Mouse (Mus musculus) limb, embryonic 14.5 days (tissue): ENCODE data around the gene Spats1. TPM values are rescaled to one million over a fixed set of nuclear protein-coding genes. Genes with fewer than 3 reads are reported as not detected.

Experiments
- ATAC-seq: fragments of 200-750 bp; cut with Nextera tagmentation; 2 replicates; pipeline ENCODE4 v1.8.0; 2017; ENCODE audit warnings: low read depth, moderate number of reproducible peaks, moderate TSS enrichment; ENCODE audit not compliant: low FRiP score
- DNase-seq: peaks from one replicate; pipeline ENCODE4 v3.0.0-alpha.2; 2015; ENCODE audit warnings: low spot score
- H3K27ac ChIP-seq: fragments of 300-500 bp; sonication (generic); replicated peaks from 2 replicates; pipeline ENCODE4 v1.5.1; 2014; ENCODE audit warnings: low read depth, mild to moderate bottlenecking, low read length, moderate library complexity, mixed read lengths
- H3K27me3 ChIP-seq: fragments of 300-500 bp; sonication (generic); 2 replicates; pipeline ENCODE4 v1.6.1; 2014; ENCODE audit warnings: low read length, mixed read lengths; ENCODE audit not compliant: control insufficient read depth, insufficient read depth
- H3K36me3 ChIP-seq: fragments of 300-500 bp; sonication (generic); 2 replicates; pipeline ENCODE4 v1.6.1; 2014; ENCODE audit warnings: mild to moderate bottlenecking, low read length, moderate library complexity, mixed read lengths; ENCODE audit not compliant: control insufficient read depth, insufficient read depth
- H3K4me1 ChIP-seq: fragments of 300-500 bp; sonication (generic); 2 replicates; pipeline ENCODE4 v1.6.1; 2014; ENCODE audit warnings: antibody characterized with exemption, low read length, mixed read lengths; ENCODE audit not compliant: control insufficient read depth, insufficient read depth
- H3K4me2 ChIP-seq: fragments of 300-500 bp; sonication (generic); replicated peaks from 2 replicates; pipeline ENCODE4 v1.6.1; 2014; ENCODE audit warnings: low read depth, mild to moderate bottlenecking, low read length, moderate library complexity; ENCODE audit not compliant: severe bottlenecking
- H3K4me3 ChIP-seq: fragments of 300-500 bp; sonication (generic); replicated peaks from 2 replicates; pipeline ENCODE4 v1.5.1; 2014; ENCODE audit warnings: low read length
- H3K9ac ChIP-seq: fragments of 300-500 bp; sonication (generic); 2 replicates; pipeline ENCODE4 v1.6.1; 2014; ENCODE audit warnings: mild to moderate bottlenecking, low read depth, low read length, moderate library complexity; ENCODE audit not compliant: severe bottlenecking
- H3K9me3 ChIP-seq: fragments of 300-500 bp; sonication (generic); 2 replicates; pipeline ENCODE4 v1.6.1; 2016; ENCODE audit warnings: low read length; ENCODE audit not compliant: control insufficient read depth
- POLR2A ChIP-seq: fragments of 200-500 bp; IDR thresholded peaks from 2 replicates; pipeline ENCODE4 v1.8.0; 2012; ENCODE audit warnings: inconsistent platforms, mild to moderate bottlenecking, moderate library complexity, borderline replicate concordance; ENCODE audit not compliant: insufficient read depth, insufficient read length; ENCODE audit errors: extremely low read depth
- WGBS: fragments of 180-500 bp; shearing (Covaris S2); extraction: QIAGEN DNeasy Blood & Tissue Kit; methylation state at CpG from one replicate; pipeline ENCODE4 v1.1.7; 2014; 5-methylcytosine and 5-hydroxymethylcytosine counted together
- polyA plus RNA-seq, 2 experiments: library from polyadenylated mRNA; depleted of rRNA in 1 of 2; stranded (reverse) in 1 of 2; unstranded in 1 of 2; fragments of >200 nt; fragmentation: Nextera tagmentation in 1 of 2; extraction: Ambion mirVana in 1 of 2; gene quantifications; 2 replicates each; pipeline versions ENCODE4 v1.2.1 to v1.2.3; 2012 to 2014

Gene Spats1
- polyA plus RNA-seq, 2 experiments = 0.44 to 0.62 TPM

DNA sequence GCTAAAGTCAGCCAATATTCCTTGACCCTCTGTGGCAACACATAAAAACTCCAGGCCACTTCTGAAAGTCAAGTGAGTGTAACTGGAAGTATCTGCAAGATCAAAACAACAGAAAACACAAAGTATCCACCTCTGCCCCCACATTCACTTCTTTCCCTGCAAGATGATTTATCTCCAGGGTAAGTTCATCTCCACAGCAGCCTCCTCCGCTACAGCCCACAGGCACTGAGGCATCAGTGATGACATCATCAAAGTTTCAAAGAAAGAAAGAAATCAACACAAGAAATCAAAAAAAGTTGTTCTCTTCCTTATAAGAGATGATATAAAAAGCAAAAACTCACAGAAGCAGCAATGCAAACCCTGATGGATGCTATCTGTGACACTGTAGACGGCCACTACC is 66.5 kb downstream of the Spats1 start:
- 89% methylated on average over 2 of the region's 2 CpGs for WGBS
- no peak overlapping the region for H3K4me2 ChIP-seq

DNA sequence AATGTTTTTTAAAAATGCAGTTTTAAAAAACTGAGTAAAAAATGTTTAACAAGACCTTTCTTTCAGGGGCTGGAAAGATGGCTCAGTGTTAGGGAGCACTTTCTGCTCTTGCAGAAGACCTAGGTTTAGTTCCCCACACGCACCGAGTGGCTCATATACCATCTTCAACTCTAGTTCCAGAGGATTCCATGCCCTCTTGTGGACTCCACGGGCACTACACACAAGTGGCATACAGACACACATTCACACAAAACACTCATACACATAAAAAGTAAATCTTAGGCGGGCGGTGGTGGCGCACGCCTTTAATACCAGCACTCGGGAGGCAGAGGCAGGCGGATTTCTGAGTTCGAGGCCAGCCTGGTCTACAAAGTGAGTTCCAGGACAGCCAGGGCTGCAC is 68.9 kb downstream of the Spats1 start:
- Histone ChIP-seq H3K36me3 (peaks cover 70% of the 10 kb centered on the region), H3K4me1 (no peaks in the 10 kb centered on the region), H3K27ac (no peak overlapping the region), H3K9ac (no peak overlapping the region), H3K4me3 (no peak overlapping the region), H3K4me2 (no peak overlapping the region), H3K27me3 (no peaks in the 10 kb centered on the region), H3K9me3 (no peaks in the 10 kb centered on the region)
- ATAC-seq (no peak), DNase-seq (no peak)
- TF ChIP-seq POLR2A = no peak
- WGBS = 91% methylated on average over 10 of the region's 10 CpGs

More for the DNA sequence above, 66.5 kb downstream of the Spats1 start:
- Histone ChIP-seq H3K27me3 (no peaks in the 10 kb centered on the region), H3K9me3 (no peaks in the 10 kb centered on the region), H3K9ac (no peak overlapping the region), H3K4me1 (no peaks in the 10 kb centered on the region), H3K4me3 (no peak overlapping the region), H3K36me3 (peaks cover 87% of the 10 kb centered on the region), H3K27ac (no peak overlapping the region)
- no peak for DNase-seq
- no peak for ATAC-seq
- TF ChIP-seq POLR2A = no peak

DNA sequence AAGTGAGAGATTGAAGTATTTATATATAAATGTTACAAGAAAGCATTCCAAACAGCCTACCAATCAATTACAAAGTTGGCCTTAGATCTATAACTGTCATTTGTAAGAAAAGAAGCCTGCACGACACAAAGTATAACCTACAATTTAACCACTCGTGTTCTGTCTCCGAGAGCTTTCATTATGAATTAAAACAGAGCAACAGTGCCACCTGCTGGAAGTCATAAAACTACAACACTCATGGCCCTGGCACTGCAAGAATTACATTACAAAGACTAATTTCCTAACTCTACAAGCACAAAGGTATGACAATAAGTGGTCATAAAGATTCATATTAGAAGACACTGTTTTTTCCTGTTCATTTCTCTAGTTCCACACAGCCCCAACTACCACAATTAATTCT is 72.0 kb downstream of the Spats1 start:
- Histone ChIP-seq H3K4me3 (no peak overlapping the region), H3K27me3 (no peaks in the 10 kb centered on the region), H3K9ac (no peak overlapping the region), H3K4me2 (no peak overlapping the region), H3K4me1 (no peaks in the 10 kb centered on the region), H3K9me3 (no peaks in the 10 kb centered on the region), H3K27ac (no peak overlapping the region), H3K36me3 (peaks cover 54% of the 10 kb centered on the region)
- DNase-seq (peak; percentile 68), ATAC-seq (no peak)
- WGBS = 2% methylated on average over 3 of the region's 3 CpGs
- no peak for TF ChIP-seq POLR2A

DNA sequence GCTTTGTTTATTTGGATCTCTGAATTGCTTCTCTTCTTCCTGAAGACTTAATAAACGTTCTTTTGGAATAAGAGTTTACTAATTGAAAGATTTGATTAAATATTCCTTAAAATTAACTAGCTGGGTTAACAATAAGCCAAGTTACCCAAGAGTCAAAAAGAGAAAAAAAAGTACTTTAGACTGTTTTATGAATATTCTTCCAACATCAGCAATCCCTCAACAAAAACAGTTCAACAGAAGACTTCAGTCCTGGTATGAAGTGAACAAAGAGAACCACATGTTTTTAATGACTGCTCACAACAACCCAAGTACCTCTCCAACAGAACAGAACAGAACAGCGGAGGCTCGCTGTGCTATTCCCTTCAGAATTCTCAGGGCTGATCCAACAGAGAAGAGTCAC is 72.6 kb downstream of the Spats1 start:
- no peak overlapping the region for H3K9ac ChIP-seq
- no peak for ATAC-seq
- 56% methylated on average over 3 of the region's 3 CpGs for WGBS
- no peak overlapping the region for H3K4me2 ChIP-seq
- no peak for DNase-seq
- no peaks in the 10 kb centered on the region for H3K4me1 ChIP-seq
- H3K27ac ChIP-seq = no peak overlapping the region
- no peak overlapping the region for H3K4me3 ChIP-seq
- no peaks in the 10 kb centered on the region for H3K27me3 ChIP-seq
- H3K9me3 ChIP-seq = no peaks in the 10 kb centered on the region
- no peak for TF ChIP-seq POLR2A
- H3K36me3 ChIP-seq = peaks cover 54% of the 10 kb centered on the region

DNA sequence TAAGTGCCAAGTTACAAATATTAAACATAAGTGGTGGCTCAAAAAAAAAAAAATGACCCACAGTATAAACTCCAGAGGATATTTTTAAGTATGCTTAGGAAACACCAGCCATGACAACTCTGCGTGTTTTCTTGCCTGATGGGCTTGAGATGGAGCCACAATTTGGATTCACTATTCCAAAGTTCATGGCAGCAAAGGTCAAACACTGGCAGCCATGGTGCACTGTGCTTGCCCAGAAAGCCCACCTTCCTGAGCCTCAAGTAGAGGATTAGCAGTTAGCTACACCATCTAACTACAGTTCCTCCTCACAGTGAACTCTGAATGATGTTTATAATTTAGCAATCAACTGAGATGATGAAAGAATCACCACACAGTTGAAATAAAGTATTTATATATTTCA is 73.1 kb downstream of the Spats1 start:
- H3K4me2 ChIP-seq = no peak overlapping the region
- no peak for TF ChIP-seq POLR2A
- 90% methylated on average over 1 of the region's 1 CpGs for WGBS
- H3K27me3 ChIP-seq = no peaks in the 10 kb centered on the region
- no peak overlapping the region for H3K4me3 ChIP-seq
- H3K4me1 ChIP-seq = no peaks in the 10 kb centered on the region
- no peaks in the 10 kb centered on the region for H3K9me3 ChIP-seq
- H3K36me3 ChIP-seq = peaks cover 49% of the 10 kb centered on the region
- no peak for DNase-seq
- H3K27ac ChIP-seq = no peak overlapping the region
- ATAC-seq = no peak
- H3K9ac ChIP-seq = no peak overlapping the region

DNA sequence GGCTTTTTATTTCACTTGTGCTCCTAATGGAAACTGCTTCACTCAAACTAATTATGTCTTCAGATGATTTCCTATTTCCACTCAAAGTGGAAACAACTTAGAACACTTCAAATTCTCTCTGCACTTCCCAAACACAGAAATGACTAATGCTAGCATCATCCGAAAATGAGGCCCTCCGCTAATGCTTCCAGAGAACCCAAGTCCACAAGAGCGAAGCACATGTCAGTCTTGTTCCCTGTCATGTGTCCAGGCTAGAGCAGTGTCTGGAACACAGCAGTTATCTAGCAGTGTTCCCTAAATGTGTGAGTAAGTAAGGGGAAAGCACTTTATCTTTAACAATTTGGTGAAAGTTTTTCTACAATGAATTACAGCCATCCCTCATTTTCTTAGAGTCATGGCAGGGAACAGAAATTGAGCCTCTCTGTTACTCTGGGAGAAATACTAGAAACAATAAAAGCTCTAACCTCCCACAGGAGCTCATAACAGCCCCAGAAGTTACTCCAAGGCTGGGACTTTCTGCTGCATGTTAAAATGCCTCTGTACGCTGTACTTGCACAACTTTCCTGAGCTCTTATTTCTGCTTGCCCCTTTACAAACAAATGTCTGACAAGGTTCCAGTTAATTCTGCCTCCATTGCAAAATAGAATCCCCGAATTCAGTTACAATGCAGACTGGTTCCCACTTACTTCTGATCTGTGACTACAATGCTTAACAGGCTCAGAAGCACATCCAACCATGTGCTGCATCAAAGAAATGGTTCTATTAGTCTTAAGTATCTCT is 73.9 kb downstream of the Spats1 start:
- peaks cover 47% of the 10 kb centered on the region for H3K36me3 ChIP-seq
- H3K27ac ChIP-seq = no peak overlapping the region
- no peak overlapping the region for H3K9ac ChIP-seq
- H3K9me3 ChIP-seq = no peaks in the 10 kb centered on the region
- H3K27me3 ChIP-seq = no peaks in the 10 kb centered on the region
- no peak overlapping the region for H3K4me3 ChIP-seq
- no peak for TF ChIP-seq POLR2A
- whole genome bisulfite sequencing = 82% methylated on average over 5 of the region's 5 CpGs
- DNase-seq (no peak), ATAC-seq (no peak)
- no peak overlapping the region for H3K4me2 ChIP-seq
- H3K4me1 ChIP-seq = no peaks in the 10 kb centered on the region
